Mouse (Mus musculus): ENCODE data around the gene Schip1. TPM values are rescaled to one million over a fixed set of nuclear protein-coding genes. Genes with fewer than 3 reads are reported as not detected.
A peak's percentile ranks its signal among the peaks of the same experiment; 100 is the strongest.
"Not testable (repeated sequence)": the region's sequence is repeated elsewhere in the genome, so short reads cannot be mapped to it uniquely, and the experiment has no call there.

Schip1 gene
- total RNA-seq (2021) = 100 to 1,000 TPM; 211 to 215 TPM
- long read RNA-seq, transcript Schip1-206 (8 exons, 2,156 nt) = minor isoform, 9 of 193 reads
- long read RNA-seq, transcript Schip1-203 (7 exons, 1,730 nt) = major isoform, 172 of 193 reads
- long read RNA-seq, partial matches to known transcripts = 1 of 193 reads
- long read RNA-seq, other reads (novel, unspliced or antisense) = 10 of 193 reads

DNA sequence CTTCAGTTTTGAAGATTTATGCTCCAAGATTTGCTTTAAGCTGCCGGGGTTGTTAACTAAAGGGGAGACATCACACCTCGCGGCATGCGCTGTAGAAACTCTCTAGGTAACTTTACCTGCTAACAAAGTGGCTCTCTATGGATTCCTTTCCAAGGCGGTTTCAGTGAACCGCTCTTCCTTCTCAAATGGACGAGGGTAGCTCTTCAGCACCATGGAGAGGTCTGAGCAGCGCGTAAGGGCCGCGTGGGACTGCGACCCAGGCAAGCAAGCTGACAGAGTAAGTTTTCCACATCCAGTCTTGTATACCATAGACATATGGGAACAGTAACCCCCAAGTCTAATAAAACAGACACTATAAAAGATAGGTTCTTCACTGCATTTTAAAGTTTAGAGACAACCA is at the start of gene Schip1:
TSS of gene Schip1 (plus strand) at position 72 of the 400 bp plus-strand sequence.
- DNase-seq (ENCODE audit: low spot score in 2 of 2) = no peak

GRCm38 (mm10) chr3:68015786-68016185 is 48.8 kb upstream of the Schip1 start:
- no peak for DNase-seq (ENCODE audit: low spot score in 2 of 2)

- no peak for DNase-seq (ENCODE audit: low spot score in 2 of 2)
Observed at GRCm38 (mm10) chr3:68019401-68019800, 45.2 kb upstream of the Schip1 start.

GRCm38 (mm10) chr3:68036097-68036496 is 28.5 kb upstream of the Schip1 start:
- no peak for DNase-seq (ENCODE audit: low spot score in 2 of 2)

DNA sequence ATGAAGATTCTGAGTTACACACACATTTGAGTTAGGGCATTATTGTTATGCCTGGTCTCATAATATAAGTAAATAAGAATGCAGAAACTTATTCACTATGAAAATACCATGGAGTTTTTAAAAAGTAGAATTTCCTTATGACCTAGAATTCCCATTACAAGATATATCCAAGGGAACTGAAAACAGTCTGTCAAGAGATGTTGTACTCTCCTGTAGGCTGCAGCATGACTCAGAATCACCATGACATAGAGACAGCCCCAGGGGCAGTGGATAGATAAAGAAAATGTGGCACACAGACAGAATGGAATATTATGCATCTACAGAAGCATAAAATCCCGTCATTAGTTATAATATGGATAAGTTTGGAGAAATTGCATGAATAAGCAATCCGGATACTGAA is 21.7 kb upstream of the Schip1 start:
- no peak for DNase-seq (ENCODE audit: low spot score in 2 of 2)

- peak; percentile 49 to 61 for DNase-seq (ENCODE audit: low spot score in 2 of 2)
Observed at GRCm38 (mm10) chr3:68045475-68046416, 18.9 kb upstream of the Schip1 start.

DNA sequence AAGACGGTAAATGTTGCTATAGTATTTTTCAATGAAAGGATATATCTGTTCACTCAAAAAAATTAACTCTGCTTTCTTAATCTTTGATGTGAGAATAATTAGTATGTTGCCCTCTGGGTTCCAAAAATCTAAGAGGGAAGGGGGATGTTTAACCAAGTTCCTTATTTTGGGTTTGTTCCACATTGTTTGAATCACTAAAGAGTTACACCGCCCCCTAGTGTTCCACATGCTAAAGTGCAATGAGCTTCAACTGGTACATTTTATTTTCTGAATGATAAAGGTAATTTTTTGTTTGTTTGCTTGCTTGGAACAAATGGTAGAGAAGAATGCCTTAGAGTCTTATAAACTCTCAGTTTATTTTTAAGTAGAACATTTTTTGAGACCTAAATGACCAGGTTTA is 11.1 kb upstream of the Schip1 start:
- DNase-seq (ENCODE audit: low spot score in 2 of 2) = peak in 1 of 2 experiments; percentile 32

DNA sequence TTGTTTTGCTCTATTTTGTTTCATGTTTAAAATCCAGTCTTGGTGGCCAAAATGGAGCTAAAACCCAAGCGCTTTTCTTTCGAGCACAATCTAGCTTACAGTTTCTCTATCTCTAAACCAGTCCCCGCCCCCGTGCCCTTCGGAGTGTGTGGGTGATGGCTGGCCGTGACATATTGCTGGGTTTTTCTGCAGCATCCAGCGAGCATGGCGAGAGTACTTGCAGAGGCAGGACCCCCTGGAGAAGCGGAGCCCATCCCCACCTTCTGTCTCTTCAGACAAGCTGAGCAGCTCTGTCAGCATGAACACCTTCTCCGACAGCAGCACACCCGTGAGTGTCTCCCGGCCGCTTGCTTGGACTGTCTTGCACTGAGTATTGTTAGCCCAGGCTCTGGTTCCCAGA is 9.5 kb upstream of the Schip1 start:
- DNase-seq (ENCODE audit: low spot score in 2 of 2) = no peak

GRCm38 (mm10) chr3:68056373-68057275 is 8.0 kb upstream of the Schip1 start:
- peak; percentile 81 to 85 for DNase-seq (ENCODE audit: low spot score in 2 of 2)

GRCm38 (mm10) chr3:68059162-68059800 is 5.3 kb upstream of the Schip1 start:
- DNase-seq (ENCODE audit: low spot score in 2 of 2) = peak; percentile 48 to 49

DNA sequence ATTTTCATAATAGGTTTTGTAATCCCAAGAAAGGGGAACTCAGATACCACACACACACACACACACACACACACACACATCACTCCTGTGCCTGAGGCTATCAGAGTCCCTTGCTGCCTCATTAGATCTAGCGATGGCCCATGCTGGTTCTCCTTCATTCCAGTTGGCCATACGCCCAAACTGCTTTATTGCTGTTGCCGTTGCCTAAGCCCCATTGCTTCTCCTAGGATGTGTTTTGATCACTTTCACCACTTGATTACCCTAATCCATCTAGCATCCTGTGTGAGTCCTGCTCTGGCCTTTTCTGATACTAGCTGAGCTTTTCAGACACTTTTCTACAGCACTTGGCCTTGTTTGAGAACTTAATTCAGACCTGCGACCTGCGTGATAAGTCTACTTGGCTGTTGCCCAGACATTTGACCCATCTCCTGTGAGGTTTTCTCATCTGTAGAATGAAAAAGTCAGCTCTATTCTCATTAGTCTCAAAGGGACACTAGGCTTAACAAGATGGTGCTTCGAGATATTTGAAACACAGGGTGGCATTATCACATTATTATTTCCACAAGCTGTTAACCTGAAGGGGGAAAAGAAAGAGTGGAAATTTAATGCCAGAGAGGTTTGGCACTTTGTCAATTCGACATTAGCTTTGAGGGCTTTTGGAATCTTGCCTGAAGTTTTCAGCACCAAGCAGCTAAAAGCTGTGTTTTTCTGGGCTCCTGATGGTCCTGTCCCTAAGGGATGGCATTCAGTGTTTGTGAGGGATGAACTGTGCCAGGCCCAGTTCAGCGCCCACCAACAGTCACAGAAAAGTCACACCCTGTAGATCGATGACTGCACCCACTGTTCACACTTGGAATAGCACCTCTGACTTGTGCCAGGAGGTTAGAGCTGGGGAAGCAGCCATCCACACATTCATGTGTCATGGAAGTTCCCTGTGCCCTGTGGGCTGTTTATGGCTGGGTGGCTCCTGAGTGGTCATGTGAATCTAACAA is 7.1 kb downstream of the Schip1 start:
- DNase-seq (ENCODE audit: low spot score in 2 of 2) = peak; percentile 34 to 53

GRCm38 (mm10) chr3:68077406-68077805 is 12.8 kb downstream of the Schip1 start:
- no peak for DNase-seq (ENCODE audit: low spot score in 2 of 2)

GRCm38 (mm10) chr3:68085024-68085423 is 20.4 kb downstream of the Schip1 start:
- no peak for DNase-seq (ENCODE audit: low spot score in 2 of 2)

DNA sequence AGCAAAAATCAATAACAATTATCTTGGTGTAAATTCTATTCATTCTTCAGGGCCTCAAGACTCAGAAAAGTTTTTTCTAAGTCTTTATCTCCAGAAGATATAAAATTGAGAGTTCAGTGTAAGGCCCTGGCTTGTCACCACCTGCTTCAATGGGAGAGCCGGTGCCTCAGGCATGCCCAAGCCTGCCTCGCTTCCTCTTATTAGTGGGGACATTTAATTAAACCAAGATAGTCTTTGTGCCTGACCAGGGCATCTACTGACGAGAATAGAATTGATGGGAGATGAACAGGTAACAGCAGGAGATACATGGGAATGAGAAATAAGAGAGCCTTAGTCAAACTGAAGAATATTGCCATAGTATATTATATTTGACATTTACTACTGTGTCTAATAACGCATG is 27.5 kb downstream of the Schip1 start:
- no peak for DNase-seq (ENCODE audit: low spot score in 2 of 2)

GRCm38 (mm10) chr3:68096724-68097431 is 32.3 kb downstream of the Schip1 start:
- DNase-seq (ENCODE audit: low spot score in 2 of 2) = no peak

DNA sequence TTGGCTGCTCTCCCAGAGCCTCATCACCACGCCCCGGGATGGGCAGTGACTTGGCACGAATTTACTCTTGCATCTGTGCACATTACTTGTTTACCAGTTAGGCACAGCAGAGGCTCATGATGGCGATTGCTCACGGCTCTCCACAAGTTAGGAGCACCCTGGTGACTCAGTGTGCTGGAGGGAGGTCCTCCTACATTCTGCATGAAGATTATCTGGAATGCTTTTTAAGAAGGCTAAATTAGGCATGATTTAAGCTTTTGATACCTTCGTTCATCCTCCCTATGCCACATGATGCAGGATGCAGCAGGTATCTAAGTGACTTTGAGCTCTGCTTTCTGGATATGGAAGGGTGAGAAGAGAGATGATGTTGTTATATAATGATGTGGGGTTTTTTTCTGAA is 35.0 kb downstream of the Schip1 start:
- not testable (repeated sequence) for DNase-seq (ENCODE audit: low spot score in 2 of 2)

DNA sequence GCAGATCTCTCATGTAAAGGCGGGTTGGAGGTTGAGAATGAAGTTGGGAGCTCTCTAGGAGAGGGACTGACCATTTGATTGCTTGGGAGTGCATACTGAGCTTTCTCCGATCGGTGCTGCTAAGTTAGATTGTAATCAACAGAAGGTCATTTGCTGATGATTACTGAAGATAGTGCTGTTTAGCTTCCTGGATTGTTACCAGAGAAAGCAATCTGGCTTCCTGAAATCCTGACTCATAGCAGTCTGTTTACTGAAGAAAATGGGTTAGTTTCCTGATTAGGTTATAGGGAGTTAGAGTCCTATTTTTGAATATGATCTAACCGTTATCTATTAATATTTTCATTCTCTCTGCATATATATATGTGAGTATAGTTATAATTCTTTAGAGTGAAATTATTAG is 36.7 kb downstream of the Schip1 start:
- peak in 1 of 2 experiments; percentile 9 for DNase-seq (ENCODE audit: low spot score in 2 of 2)

GRCm38 (mm10) chr3:68105081-68105685 is 40.6 kb downstream of the Schip1 start:
- DNase-seq (ENCODE audit: low spot score in 2 of 2) = no peak

DNA sequence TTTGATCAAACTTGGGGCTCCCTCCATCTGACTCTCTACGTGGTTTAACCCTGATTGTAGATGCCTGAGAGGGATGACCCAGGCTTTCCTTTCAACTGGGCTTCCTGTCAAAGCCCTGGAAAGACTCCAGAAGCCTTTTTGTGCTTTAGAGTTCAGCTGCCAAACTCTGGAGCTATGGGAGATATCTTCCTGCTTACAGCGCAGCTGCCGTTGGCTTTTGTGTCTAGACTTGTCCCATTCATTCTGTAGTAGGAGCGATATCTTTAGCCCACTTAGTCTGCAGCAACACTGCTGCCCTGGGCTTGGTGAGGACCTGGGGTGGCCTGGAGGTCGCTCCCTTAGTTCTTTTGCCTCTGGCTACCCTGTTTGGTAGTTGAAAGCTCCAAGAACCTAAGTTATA is 56.7 kb downstream of the Schip1 start:
- no peak for DNase-seq (ENCODE audit: low spot score in 2 of 2)

All from layer of hippocampus, postnatal 10 days (tissue).